Mouse (Mus musculus) liver, embryonic 16.5 days (tissue): ENCODE measurements at regions not wholly inside any gene's neighbourhood (a gene's known extent, or its start where the extent isn't known, plus 50 kb on each side); places are given as distances from the start of the nearest gene placed in this dataset.
A peak's percentile ranks its signal among the peaks of the same experiment; 100 is the strongest.

Experiments
- ATAC-seq: fragments of 200-750 bp; cut with Nextera tagmentation; 2 replicates; pipeline ENCODE4 v1.8.0; 2017; ENCODE audit warnings: low read depth, mild to moderate bottlenecking, moderate number of reproducible peaks, moderate library complexity
- H3K27ac ChIP-seq: fragments of 300-500 bp; sonication (generic); 2 replicates; pipeline ENCODE4 v1.5.1; 2014; ENCODE audit warnings: mild to moderate bottlenecking, low read length
- H3K27me3 ChIP-seq: fragments of 300-500 bp; sonication (generic); 2 replicates; pipeline ENCODE4 v1.6.1; 2014; ENCODE audit warnings: low read depth, low read length, mixed read lengths; ENCODE audit not compliant: control insufficient read depth, insufficient read depth
- H3K36me3 ChIP-seq: fragments of 300-500 bp; sonication (generic); 2 replicates; pipeline ENCODE4 v1.6.1; 2014; ENCODE audit warnings: mild to moderate bottlenecking; ENCODE audit not compliant: control insufficient read depth, insufficient read depth
- H3K4me1 ChIP-seq: fragments of 300-500 bp; sonication (generic); 2 replicates; pipeline ENCODE4 v1.6.1; 2014; ENCODE audit warnings: low read depth, low read length, mixed read lengths; ENCODE audit not compliant: control insufficient read depth
- H3K4me2 ChIP-seq: fragments of 300-500 bp; sonication (generic); 2 replicates; pipeline ENCODE4 v1.6.1; 2014; ENCODE audit warnings: low read depth, low read length, mixed read lengths
- H3K4me3 ChIP-seq: fragments of 300-500 bp; sonication (generic); 2 replicates; pipeline ENCODE4 v1.5.1; 2014; ENCODE audit warnings: low read depth, mild to moderate bottlenecking, low read length
- H3K9ac ChIP-seq: fragments of 300-500 bp; sonication (generic); 2 replicates; pipeline ENCODE4 v1.6.1; 2014; ENCODE audit warnings: low read depth, low read length
- H3K9me3 ChIP-seq: fragments of 300-500 bp; sonication (generic); replicated peaks from 2 replicates; pipeline ENCODE4 v1.6.1; 2016; ENCODE audit warnings: low read length; ENCODE audit not compliant: control insufficient read depth
- WGBS: fragments of 180-500 bp; shearing (Covaris S2); extraction: QIAGEN DNeasy Blood & Tissue Kit; methylation state at CpG from one replicate; pipeline ENCODE4 v1.1.7; 2014; ENCODE audit not compliant: insufficient replicate concordance; 5-methylcytosine and 5-hydroxymethylcytosine counted together

GRCm38 (mm10) chr7:74719321-74719720 is 164.7 kb upstream of the Slco3a1 start:
- no peak overlapping the region for H3K27ac ChIP-seq
- no peaks in the 10 kb centered on the region for H3K4me1 ChIP-seq
- WGBS, result 84% methylated on average over 14 of the region's 14 CpGs
- no peak overlapping the region for H3K9ac ChIP-seq
- no peak overlapping the region for H3K4me2 ChIP-seq
- no peaks in the 10 kb centered on the region; the same call in 1 of the 2 replicates for H3K9me3 ChIP-seq
- no peak overlapping the region for H3K4me3 ChIP-seq
- no peaks in the 10 kb centered on the region for H3K36me3 ChIP-seq
- ATAC-seq, result no peak
- H3K27me3 ChIP-seq, result no peaks in the 10 kb centered on the region

DNA sequence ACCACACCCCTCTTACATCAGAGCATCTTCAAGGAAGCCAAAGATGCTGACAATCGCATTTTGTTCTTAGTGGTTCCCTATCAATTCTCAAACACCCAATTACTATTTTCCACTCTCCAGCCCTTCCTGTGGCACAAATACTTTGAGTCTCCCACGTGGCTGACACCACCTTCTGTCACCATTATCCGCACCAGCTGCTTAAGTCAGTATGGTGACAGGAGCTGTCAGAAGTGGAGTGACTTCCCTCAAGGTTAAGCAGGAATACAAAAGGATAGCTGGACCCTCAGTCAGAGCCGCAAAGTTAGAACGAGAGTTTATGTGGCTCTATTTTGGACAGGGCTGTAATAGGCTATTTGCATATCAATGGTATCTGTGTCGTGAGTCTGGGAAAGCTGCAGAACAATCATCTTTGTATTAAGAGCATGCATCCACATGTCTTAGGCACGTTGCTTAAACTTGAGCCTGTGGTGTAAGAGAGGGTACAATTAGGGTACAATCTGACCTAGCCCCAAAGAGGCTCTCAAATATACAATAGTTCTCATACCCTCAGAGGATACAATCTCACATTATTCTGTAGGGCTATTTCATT is 155.5 kb upstream of the Slco3a1 start:
- Histone ChIP-seq H3K27ac (no peak overlapping the region), H3K4me2 (no peak overlapping the region), H3K4me1 (no peaks in the 10 kb centered on the region), H3K36me3 (no peaks in the 10 kb centered on the region), H3K9ac (no peak overlapping the region), H3K27me3 (no peaks in the 10 kb centered on the region), H3K9me3 (no peaks in the 10 kb centered on the region), H3K4me3 (no peak overlapping the region)
- 53% methylated on average over 7 of the region's 7 CpGs for WGBS
- ATAC-seq, result no peak

DNA sequence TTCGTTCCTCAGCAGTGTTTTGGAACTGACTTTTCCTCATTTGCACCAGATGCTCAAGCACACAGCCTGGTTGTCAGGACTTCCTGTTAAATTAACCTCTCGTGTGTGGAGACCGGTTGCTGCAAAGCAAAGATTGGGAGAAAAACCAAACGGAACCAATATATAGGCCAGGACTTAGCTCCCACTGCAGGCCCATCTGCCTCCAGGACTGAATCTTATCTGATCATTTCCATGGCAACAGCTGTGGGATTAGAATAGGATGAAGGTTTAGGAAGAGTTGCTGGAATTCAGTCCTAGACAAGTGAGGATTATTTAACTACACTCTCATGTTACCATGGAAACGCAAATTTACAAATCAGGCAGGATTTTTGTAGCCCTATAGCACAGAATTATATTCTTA is 154.4 kb upstream of the Slco3a1 start:
- no peaks in the 10 kb centered on the region for H3K36me3 ChIP-seq
- H3K27ac ChIP-seq, result no peak overlapping the region
- 33% methylated on average over 5 of the region's 5 CpGs for WGBS
- H3K4me3 ChIP-seq, result no peak overlapping the region
- ATAC-seq, result no peak
- no peaks in the 10 kb centered on the region for H3K9me3 ChIP-seq
- no peak overlapping the region for H3K4me2 ChIP-seq
- no peaks in the 10 kb centered on the region for H3K27me3 ChIP-seq
- H3K4me1 ChIP-seq, result no peaks in the 10 kb centered on the region
- no peak overlapping the region for H3K9ac ChIP-seq

DNA sequence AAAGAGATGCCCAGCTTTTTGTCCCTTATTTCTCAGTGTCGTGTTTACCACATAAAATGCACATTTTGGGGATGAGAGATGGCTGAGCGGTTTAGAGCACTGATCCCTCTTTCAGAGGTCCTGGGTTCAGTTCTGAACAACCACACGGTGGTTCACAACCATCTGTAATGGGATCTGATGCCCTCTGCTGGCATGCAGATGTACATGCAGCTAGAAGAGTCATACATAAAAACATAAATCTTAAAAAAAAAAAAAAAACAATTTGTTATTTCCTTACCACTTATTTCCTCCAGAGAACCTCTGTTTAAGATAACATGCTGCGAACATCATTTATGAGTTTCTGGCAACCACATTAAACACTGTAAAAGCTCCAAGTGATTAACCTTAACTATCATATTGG is 149.0 kb upstream of the Slco3a1 start:
- Histone ChIP-seq H3K36me3 (no peaks in the 10 kb centered on the region), H3K4me1 (no peaks in the 10 kb centered on the region), H3K27ac (no peak overlapping the region), H3K4me2 (no peak overlapping the region), H3K4me3 (no peak overlapping the region), H3K9me3 (no peaks in the 10 kb centered on the region), H3K9ac (no peak overlapping the region), H3K27me3 (no peaks in the 10 kb centered on the region)
- WGBS, result 53% methylated on average over 4 of the region's 4 CpGs
- no peak for ATAC-seq

- ATAC-seq, result no peak
- H3K4me3 ChIP-seq, result no peak overlapping the region
- H3K27ac ChIP-seq, result no peak overlapping the region
- H3K4me1 ChIP-seq, result no peaks in the 10 kb centered on the region
- no peak overlapping the region for H3K9ac ChIP-seq
- 37% methylated on average over 3 of the region's 3 CpGs for WGBS
- no peak overlapping the region for H3K4me2 ChIP-seq
- H3K36me3 ChIP-seq, result no peaks in the 10 kb centered on the region
- no peaks in the 10 kb centered on the region for H3K27me3 ChIP-seq
- no peaks in the 10 kb centered on the region for H3K9me3 ChIP-seq
Observed at GRCm38 (mm10) chr7:74697794-74698354, 143.3 kb upstream of the Slco3a1 start.

DNA sequence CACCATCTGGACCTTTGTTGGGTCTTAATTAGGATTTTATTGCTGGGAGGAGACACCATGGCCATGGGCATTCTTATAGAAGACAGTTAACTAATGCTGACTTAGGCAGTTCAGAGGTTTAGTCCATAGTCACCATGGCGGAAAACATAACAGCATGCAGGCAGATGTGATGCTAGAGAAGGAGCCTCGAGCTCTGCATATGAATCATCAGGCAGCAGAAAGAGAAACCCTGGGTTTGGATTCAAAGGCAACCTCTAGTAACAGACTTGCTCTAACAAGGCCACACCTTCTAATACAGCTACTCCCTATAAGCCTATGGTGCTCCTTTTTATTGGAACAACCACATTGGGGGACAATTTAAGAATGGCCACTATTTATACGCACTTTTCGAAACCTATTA is 141.7 kb upstream of the Slco3a1 start:
- Histone ChIP-seq H3K9me3 (no peaks in the 10 kb centered on the region), H3K4me3 (no peak overlapping the region), H3K27me3 (no peaks in the 10 kb centered on the region), H3K9ac (no peak overlapping the region), H3K4me2 (no peak overlapping the region), H3K36me3 (no peaks in the 10 kb centered on the region), H3K4me1 (no peaks in the 10 kb centered on the region), H3K27ac (no peak overlapping the region)
- 67% methylated on average over 4 of the region's 4 CpGs for WGBS
- ATAC-seq, result no peak

GRCm38 (mm10) chr7:74693049-74693448 is 138.5 kb upstream of the Slco3a1 start:
- Histone ChIP-seq H3K4me2 (no peak overlapping the region), H3K9ac (no peak overlapping the region), H3K27me3 (no peaks in the 10 kb centered on the region), H3K4me3 (no peak overlapping the region), H3K9me3 (no peaks in the 10 kb centered on the region), H3K4me1 (no peaks in the 10 kb centered on the region), H3K27ac (no peak overlapping the region), H3K36me3 (no peaks in the 10 kb centered on the region)
- 36% methylated on average over 3 of the region's 3 CpGs for WGBS
- ATAC-seq, result 0 out of 2 replicates have a peak, but pooled peaks have one; percentile 11

GRCm38 (mm10) chr7:74690706-74691105 is 136.1 kb upstream of the Slco3a1 start:
- no peak for ATAC-seq
- H3K9ac ChIP-seq, result no peak overlapping the region
- no peaks in the 10 kb centered on the region for H3K4me1 ChIP-seq
- no peaks in the 10 kb centered on the region for H3K36me3 ChIP-seq
- H3K9me3 ChIP-seq, result no peaks in the 10 kb centered on the region
- no peak overlapping the region for H3K4me3 ChIP-seq
- H3K4me2 ChIP-seq, result no peak overlapping the region
- H3K27me3 ChIP-seq, result no peaks in the 10 kb centered on the region
- H3K27ac ChIP-seq, result no peak overlapping the region

DNA sequence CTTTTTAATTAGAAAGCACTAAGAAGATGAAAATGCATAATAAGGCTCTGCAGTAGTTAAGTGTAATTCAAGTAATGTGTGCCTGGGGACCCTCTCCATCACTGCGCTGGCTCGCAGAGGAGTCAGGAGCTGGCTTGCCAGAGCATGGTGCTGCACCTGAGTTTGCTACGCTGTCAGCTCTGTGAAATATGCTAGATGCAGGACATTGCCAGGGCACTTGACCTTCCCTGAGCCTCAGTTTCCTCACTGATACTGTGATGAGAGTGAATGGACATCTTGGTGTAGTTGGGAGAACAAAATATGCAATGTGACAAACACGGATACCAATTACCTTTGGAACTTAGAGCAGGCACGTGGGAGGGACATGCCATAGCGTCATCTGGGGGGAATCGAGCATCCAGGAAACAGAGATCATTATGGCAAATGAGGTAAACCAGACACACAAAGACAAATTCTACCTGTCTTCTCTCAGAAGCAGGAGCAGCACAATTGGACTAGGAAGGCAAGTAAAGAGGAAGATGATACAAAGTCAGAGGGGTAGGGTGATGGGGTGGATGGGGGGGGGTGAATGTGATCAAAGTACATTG is 133.6 kb upstream of the Slco3a1 start:
- no peaks in the 10 kb centered on the region for H3K36me3 ChIP-seq
- no peak overlapping the region for H3K4me2 ChIP-seq
- H3K9me3 ChIP-seq, result no peaks in the 10 kb centered on the region
- H3K27me3 ChIP-seq, result no peaks in the 10 kb centered on the region
- no peak for ATAC-seq
- H3K27ac ChIP-seq, result no peak overlapping the region
- H3K4me3 ChIP-seq, result no peak overlapping the region
- H3K4me1 ChIP-seq, result no peaks in the 10 kb centered on the region
- H3K9ac ChIP-seq, result no peak overlapping the region
- WGBS, result 71% methylated on average over 7 of the region's 7 CpGs
